Mouse (Mus musculus) olfactory bulb, adult 2 months (tissue): ENCODE data around the gene Efnb1.

Experiments used
- CTCF ChIP-seq: fragments of 200-500 bp; IDR thresholded peaks from 2 replicates; pipeline ENCODE4 v1.5.1; 2012; ENCODE audit warnings: low read depth, mild to moderate bottlenecking, low read length, moderate library complexity; ENCODE audit not compliant: insufficient read depth
- POLR2A ChIP-seq: fragments of 200-500 bp; IDR thresholded peaks from 2 replicates; pipeline ENCODE4 v1.6.1; 2012; ENCODE audit warnings: mild to moderate bottlenecking, low read depth, low read length, moderate library complexity; ENCODE audit not compliant: insufficient read depth

DNA sequence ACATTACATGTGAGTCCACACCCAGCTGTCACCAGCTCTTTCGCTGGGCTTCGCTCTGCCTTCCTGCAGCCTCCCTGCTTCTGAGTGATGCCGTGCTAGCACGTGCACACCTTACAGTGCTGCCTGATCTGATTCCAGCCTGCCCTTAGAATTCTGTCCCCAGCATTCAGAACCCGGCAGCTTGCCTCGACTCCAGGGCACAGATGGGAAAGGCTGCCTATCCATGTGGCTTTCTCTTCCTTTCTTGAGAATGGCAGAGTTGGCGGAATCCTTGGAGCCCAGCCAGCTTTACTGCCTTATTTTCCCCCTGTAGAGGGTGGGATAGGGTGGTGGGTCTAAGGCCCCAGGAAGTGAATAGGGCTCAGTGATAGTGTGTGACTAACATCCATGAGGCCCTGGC, 9.6 kb downstream of the Efnb1 start:
- no peak for TF ChIP-seq POLR2A
- TF ChIP-seq CTCF, result no peak
